Mouse (Mus musculus) left cerebral cortex, adult 2 months (tissue): ENCODE measurements around the gene Cpa2. TPM values are rescaled to one million over a fixed set of nuclear protein-coding genes. Genes with fewer than 3 reads are reported as not detected.

ENCODE experiments used
- DNase-seq, 2 experiments: peaks; one replicate each; pipeline ENCODE4 v3.0.0; 2021 to 2022; ENCODE audit warnings: low spot score in 2 of 2, mixed read lengths in 1 of 2; ENCODE audit errors: extremely low spot score in 1 of 2
- H3K27ac ChIP-seq: fragments of 200-600 bp; 2 replicates; pipeline ENCODE4 v1.8.1; 2022
- H3K4me3 ChIP-seq: fragments of 200-600 bp; 2 replicates; pipeline ENCODE4 v1.8.1; 2022
- CTCF ChIP-seq: fragments of 200-600 bp; IDR thresholded peaks from 2 replicates; pipeline ENCODE4 v1.8.1; 2022; ENCODE audit warnings: antibody characterized with exemption, mild to moderate bottlenecking, moderate library complexity
- intact Hi-C: fragments of 180-260 bp; cut with DNase I; formaldehyde crosslinking; loops from one replicate; pipeline ENCODE4 v1.15.1; 2025
- total RNA-seq, 2 experiments: library from RNA; stranded (reverse); gene quantifications; 2 replicates each; pipeline ENCODE4 v1.2.3; 2021

The Cpa2 gene
- total RNA-seq, 2 experiments from 2014 or later = 0.61 to 1.2 TPM

- Histone ChIP-seq H3K4me3 (no peak overlapping the region), H3K27ac (no peak overlapping the region)
- intact Hi-C loops = loop anchor here (5.0 kb wide), 1 partner anchor 447 kb away; no protein-coding TSS in a partner anchor
- peak; percentile 68 for TF ChIP-seq CTCF
- peak in 1 of 2 experiments; percentile 29 for DNase-seq
Measured at GRCm38 (mm10) chr6:30535340-30535739, 6.0 kb upstream of the Cpa2 start.

GRCm38 (mm10) chr6:30538240-30538639 lies 3.1 kb upstream of the Cpa2 start:
- Histone ChIP-seq H3K4me3 (no peak overlapping the region), H3K27ac (no peak overlapping the region)
- DNase-seq = no peak
- TF ChIP-seq CTCF = no peak
- intact Hi-C loops = loop anchor here (5.0 kb wide), 1 partner anchor 444 kb away; no protein-coding TSS in a partner anchor

GRCm38 (mm10) chr6:30538800-30539199 lies 2.6 kb upstream of the Cpa2 start:
- H3K27ac ChIP-seq = no peak overlapping the region
- no peak for DNase-seq
- intact Hi-C loops = loop anchor here (5.0 kb wide), 1 partner anchor 444 kb away; no protein-coding TSS in a partner anchor

GRCm38 (mm10) chr6:30542277-30542676 lies 895 bp downstream of the Cpa2 start:
- Histone ChIP-seq H3K4me3 (no peak overlapping the region), H3K27ac (no peak overlapping the region)
- TF ChIP-seq CTCF = no peak
- DNase-seq = no peak
- intact Hi-C loops = no loop called here

More at GRCm38 (mm10) chr6:30538800-30539199, 2.6 kb upstream of the Cpa2 start:
- no peak for TF ChIP-seq CTCF
- H3K4me3 ChIP-seq = no peak overlapping the region

GRCm38 (mm10) chr6:30543077-30543476 lies 1.7 kb downstream of the Cpa2 start:
- Histone ChIP-seq H3K27ac (no peak overlapping the region), H3K4me3 (no peak overlapping the region)
- no peak for TF ChIP-seq CTCF
- DNase-seq = no peak
- intact Hi-C loops = no loop called here

GRCm38 (mm10) chr6:30543851-30544250 lies 2.5 kb downstream of the Cpa2 start:
- intact Hi-C loops = no loop called here
- H3K27ac ChIP-seq = no peak overlapping the region
- DNase-seq = no peak
- TF ChIP-seq CTCF = no peak
- no peak overlapping the region for H3K4me3 ChIP-seq

GRCm38 (mm10) chr6:30545689-30546088 lies 4.3 kb downstream of the Cpa2 start:
- H3K27ac ChIP-seq = peak overlapping the region; percentile 75
- H3K4me3 ChIP-seq = no peak overlapping the region
- TF ChIP-seq CTCF = no peak
- intact Hi-C loops = loop anchor here (2.0 to 5.0 kb wide), 5 partner anchors 37 to 177 kb away; partner anchors contain the start of genes Klhdc10, Mest, Ssmem1 and Tmem209
- peak in 1 of 2 experiments; percentile 15 for DNase-seq

GRCm38 (mm10) chr6:30546571-30547273 lies 5.3 kb downstream of the Cpa2 start:
- no peak overlapping the region; the same call in 1 of the 2 replicates for H3K4me3 ChIP-seq
- intact Hi-C loops = loop anchor here (2.0 to 5.0 kb wide), 5 partner anchors 38 to 176 kb away; partner anchors contain the start of genes Klhdc10, Mest, Ssmem1 and Tmem209
- H3K27ac ChIP-seq = peak overlapping the region; percentile 82
- TF ChIP-seq CTCF = no peak
- peak in 1 of 2 experiments; percentile 41 for DNase-seq

GRCm38 (mm10) chr6:30547274-30547645 lies 5.9 kb downstream of the Cpa2 start:
- no peak for TF ChIP-seq CTCF
- intact Hi-C loops = loop anchor here (2.0 to 5.0 kb wide), 5 partner anchors 38 to 175 kb away; partner anchors contain the start of genes Klhdc10, Mest, Ssmem1 and Tmem209
- Histone ChIP-seq H3K4me3 (no peak overlapping the region; the same call in 1 of the 2 replicates), H3K27ac (peak overlapping the region; percentile 82)
- DNase-seq = no peak

GRCm38 (mm10) chr6:30547656-30548306 lies 6.4 kb downstream of the Cpa2 start:
- no peak for DNase-seq
- intact Hi-C loops = loop anchor here (2.0 to 5.0 kb wide), 6 partner anchors 25 to 175 kb away; partner anchors contain the start of genes Klhdc10, Mest, Ssmem1 and Tmem209
- Histone ChIP-seq H3K27ac (peak overlapping the region; percentile 77), H3K4me3 (no peak overlapping the region)
- TF ChIP-seq CTCF = no peak

GRCm38 (mm10) chr6:30549231-30549761 lies 7.9 kb downstream of the Cpa2 start:
- DNase-seq = no peak
- Histone ChIP-seq H3K4me3 (no peak overlapping the region), H3K27ac (peak overlapping the region; percentile 77)
- no peak for TF ChIP-seq CTCF
- intact Hi-C loops = loop anchor here (2.0 to 5.0 kb wide), 5 partner anchors 24 to 173 kb away; partner anchors contain the start of genes Klhdc10 and Mest
